Mouse (Mus musculus) neural tube, embryonic 14.5 days (tissue): ENCODE data around the gene Mlxipl. TPM values are rescaled to one million over a fixed set of nuclear protein-coding genes. Genes with fewer than 3 reads are reported as not detected.

ENCODE experiments used
- ATAC-seq: fragments of 200-750 bp; cut with Nextera tagmentation; 2 replicates; pipeline ENCODE4 v1.8.0; 2017; ENCODE audit warnings: low read depth, mild to moderate bottlenecking, moderate TSS enrichment, moderate library complexity
- H3K27ac ChIP-seq: fragments of 300-500 bp; sonication (generic); 2 replicates; pipeline ENCODE4 v1.5.1; 2014; ENCODE audit warnings: low read depth, mild to moderate bottlenecking, control low read depth, low read length, moderate library complexity, mixed read lengths
- H3K27me3 ChIP-seq: fragments of 300-500 bp; sonication (generic); 2 replicates; pipeline ENCODE4 v1.6.1; 2014; ENCODE audit warnings: low read length; ENCODE audit not compliant: control insufficient read depth, insufficient read depth
- H3K36me3 ChIP-seq: fragments of 300-500 bp; sonication (generic); 2 replicates; pipeline ENCODE4 v1.6.1; 2014; ENCODE audit warnings: low read length, mixed read lengths; ENCODE audit not compliant: control insufficient read depth, insufficient read depth
- H3K4me1 ChIP-seq: fragments of 300-500 bp; sonication (generic); 2 replicates; pipeline ENCODE4 v1.6.1; 2014; ENCODE audit warnings: low read length; ENCODE audit not compliant: control insufficient read depth, insufficient read depth
- H3K4me2 ChIP-seq: fragments of 300-500 bp; sonication (generic); 2 replicates; pipeline ENCODE4 v1.6.1; 2014; ENCODE audit warnings: mild to moderate bottlenecking, low read depth, low read length, control low read depth
- H3K4me3 ChIP-seq: fragments of 300-500 bp; sonication (generic); 2 replicates; pipeline ENCODE4 v1.5.1; 2014; ENCODE audit warnings: low read depth, low read length, control low read depth, mixed read lengths
- H3K9ac ChIP-seq: fragments of 300-500 bp; sonication (generic); replicated peaks from 2 replicates; pipeline ENCODE4 v1.6.1; 2014; ENCODE audit warnings: low read depth, mild to moderate bottlenecking, control low read depth, low read length, mixed read lengths
- H3K9me3 ChIP-seq: fragments of 300-500 bp; sonication (generic); 2 replicates; pipeline ENCODE4 v1.6.1; 2016; ENCODE audit warnings: low read length; ENCODE audit not compliant: control insufficient read depth
- WGBS: fragments of 180-500 bp; shearing (Covaris S2); extraction: QIAGEN DNeasy Blood & Tissue Kit; methylation state at CpG from one replicate; pipeline ENCODE4 v1.1.7; 2014; 5-methylcytosine and 5-hydroxymethylcytosine counted together
- polyA plus RNA-seq: library from polyadenylated mRNA; unstranded; fragments of >200 nt; fragmentation: Nextera tagmentation; extraction: Ambion mirVana; gene quantifications from 2 replicates; pipeline ENCODE4 v1.2.1, GENCODE M21; 2014

Mlxipl gene
- polyA plus RNA-seq, 1 experiment from 2014 or later: 0.27 TPM

- Histone ChIP-seq H3K27ac (no peak overlapping the region), H3K36me3 (no peaks in the 10 kb centered on the region), H3K9ac (no peak overlapping the region; the same call in 1 of the 2 replicates), H3K9me3 (no peaks in the 10 kb centered on the region), H3K4me2 (peak overlapping the region; percentile 83), H3K4me1 (no peaks in the 10 kb centered on the region; the same call in 1 of the 2 replicates), H3K27me3 (no peaks in the 10 kb centered on the region), H3K4me3 (peak overlapping the region; percentile 77)
- under 1% methylated on average over 13 of the region's 13 CpGs for WGBS
- ATAC-seq: no peak
These were observed 59.0 kb downstream of the Mlxipl start for GRCm38 (mm10) chr5:135148715-135149052.

GRCm38 (mm10) chr5:135149053-135149819 lies 59.5 kb downstream of the Mlxipl start, which contains the start of gene Tbl2:
Tbl2 (plus strand) TSS chr5:135149657.
- Histone ChIP-seq H3K4me1 (no peaks in the 10 kb centered on the region; the same call in 1 of the 2 replicates), H3K9me3 (no peaks in the 10 kb centered on the region), H3K27ac (peak within 1 kb of the TSS; percentile 79), H3K4me2 (peak within 1 kb of the TSS; percentile 83), H3K27me3 (no peaks in the 10 kb centered on the region), H3K4me3 (peak within 1 kb of the TSS; percentile 77), H3K9ac (peak within 1 kb of the TSS; percentile 62), H3K36me3 (no peaks in the 10 kb centered on the region)
- ATAC-seq: peak; percentile 98
- WGBS: under 1% methylated on average over 63 of the region's 63 CpGs

GRCm38 (mm10) chr5:135149820-135150178 lies 60.1 kb downstream of the Mlxipl start:
- no peak for ATAC-seq
- H3K4me2 ChIP-seq: peak overlapping the region; percentile 83
- H3K9ac ChIP-seq: peak overlapping the region; percentile 62
- peaks cover under 1% of the 10 kb centered on the region; the same call in 1 of the 2 replicates for H3K36me3 ChIP-seq
- peak overlapping the region; percentile 77 for H3K4me3 ChIP-seq
- no peaks in the 10 kb centered on the region for H3K27me3 ChIP-seq
- no peaks in the 10 kb centered on the region for H3K9me3 ChIP-seq
- WGBS: under 1% methylated on average over 23 of the region's 23 CpGs
- H3K4me1 ChIP-seq: no peaks in the 10 kb centered on the region; the same call in 1 of the 2 replicates
- peak overlapping the region; percentile 79 for H3K27ac ChIP-seq

GRCm38 (mm10) chr5:135156496-135156895 lies 66.8 kb downstream of the Mlxipl start:
- WGBS: 98% methylated on average over 4 of the region's 4 CpGs

GRCm38 (mm10) chr5:135161221-135161620 lies 71.5 kb downstream of the Mlxipl start:
- no peak overlapping the region for H3K27ac ChIP-seq
- no peak for ATAC-seq
- 92% methylated on average over 4 of the region's 4 CpGs for WGBS
- no peaks in the 10 kb centered on the region for H3K4me1 ChIP-seq
- H3K36me3 ChIP-seq: peaks cover 31% of the 10 kb centered on the region
- H3K4me2 ChIP-seq: no peak overlapping the region
- no peak overlapping the region for H3K9ac ChIP-seq
- no peak overlapping the region for H3K4me3 ChIP-seq
- no peaks in the 10 kb centered on the region for H3K27me3 ChIP-seq
- no peaks in the 10 kb centered on the region for H3K9me3 ChIP-seq

More at GRCm38 (mm10) chr5:135156496-135156895, 66.8 kb downstream of the Mlxipl start:
- no peak for ATAC-seq
- H3K4me3 ChIP-seq: no peak overlapping the region
- no peaks in the 10 kb centered on the region for H3K27me3 ChIP-seq
- no peaks in the 10 kb centered on the region for H3K4me1 ChIP-seq
- no peaks in the 10 kb centered on the region for H3K9me3 ChIP-seq
- H3K36me3 ChIP-seq: peaks cover 34% of the 10 kb centered on the region
- no peak overlapping the region for H3K4me2 ChIP-seq
- H3K9ac ChIP-seq: no peak overlapping the region
- H3K27ac ChIP-seq: no peak overlapping the region

- ATAC-seq: no peak
- Histone ChIP-seq H3K4me2 (no peak overlapping the region), H3K27ac (no peak overlapping the region), H3K9ac (no peak overlapping the region), H3K9me3 (no peaks in the 10 kb centered on the region), H3K36me3 (peaks cover 27% of the 10 kb centered on the region), H3K4me3 (no peak overlapping the region), H3K4me1 (no peaks in the 10 kb centered on the region), H3K27me3 (no peaks in the 10 kb centered on the region)
- 87% methylated on average over 7 of the region's 7 CpGs for WGBS
These were observed 72.0 kb downstream of the Mlxipl start for GRCm38 (mm10) chr5:135161650-135162049.

- H3K4me1 ChIP-seq: no peaks in the 10 kb centered on the region
- H3K9me3 ChIP-seq: no peaks in the 10 kb centered on the region
- 94% methylated on average over 8 of the region's 8 CpGs for WGBS
- H3K36me3 ChIP-seq: peaks cover 26% of the 10 kb centered on the region
- H3K4me3 ChIP-seq: no peak overlapping the region
- H3K4me2 ChIP-seq: no peak overlapping the region
- H3K9ac ChIP-seq: no peak overlapping the region
- no peak for ATAC-seq
- H3K27ac ChIP-seq: no peak overlapping the region
- H3K27me3 ChIP-seq: no peaks in the 10 kb centered on the region
These were observed 72.7 kb downstream of the Mlxipl start for GRCm38 (mm10) chr5:135162361-135162760.

- Histone ChIP-seq H3K4me2 (no peak overlapping the region), H3K4me3 (no peak overlapping the region), H3K27me3 (no peaks in the 10 kb centered on the region), H3K9me3 (no peaks in the 10 kb centered on the region), H3K36me3 (peaks cover 26% of the 10 kb centered on the region), H3K4me1 (no peaks in the 10 kb centered on the region), H3K27ac (no peak overlapping the region), H3K9ac (no peak overlapping the region)
- WGBS: 89% methylated on average over 6 of the region's 6 CpGs
- ATAC-seq: no peak
These were observed 73.1 kb downstream of the Mlxipl start for GRCm38 (mm10) chr5:135162821-135163220.

- H3K27ac ChIP-seq: no peak overlapping the region
- no peak overlapping the region for H3K4me3 ChIP-seq
- H3K4me2 ChIP-seq: no peak overlapping the region
- H3K4me1 ChIP-seq: peaks cover 5% of the 10 kb centered on the region; the same call in 1 of the 2 replicates
- no peaks in the 10 kb centered on the region for H3K27me3 ChIP-seq
- H3K9ac ChIP-seq: no peak overlapping the region
- 93% methylated on average over 4 of the region's 4 CpGs for WGBS
- no peak for ATAC-seq
- peaks cover 9% of the 10 kb centered on the region; the same call in 1 of the 2 replicates for H3K36me3 ChIP-seq
- no peaks in the 10 kb centered on the region for H3K9me3 ChIP-seq
These were observed 77.2 kb downstream of the Mlxipl start for GRCm38 (mm10) chr5:135166909-135167308.
